Mouse (Mus musculus) gastrocnemius, postnatal 36 days (tissue): ENCODE measurements around the gene BC030867. TPM values are rescaled to one million over a fixed set of nuclear protein-coding genes. Genes with fewer than 3 reads are reported as not detected.

Experiments used
- DNase-seq, 2 experiments: peaks; one replicate each; pipeline ENCODE4 v3.0.0; 2022
- intact Hi-C: fragments of 180-260 bp; cut with DNase I; formaldehyde crosslinking; loops from one replicate; pipeline ENCODE4 v1.15.1; 2025
- total RNA-seq, 2 experiments: library from RNA; stranded (reverse); gene quantifications; 2 replicates each; pipeline ENCODE4 v1.2.3; 2021

Gene BC030867
- total RNA-seq, 2 experiments from 2014 or later = not detected

DNA sequence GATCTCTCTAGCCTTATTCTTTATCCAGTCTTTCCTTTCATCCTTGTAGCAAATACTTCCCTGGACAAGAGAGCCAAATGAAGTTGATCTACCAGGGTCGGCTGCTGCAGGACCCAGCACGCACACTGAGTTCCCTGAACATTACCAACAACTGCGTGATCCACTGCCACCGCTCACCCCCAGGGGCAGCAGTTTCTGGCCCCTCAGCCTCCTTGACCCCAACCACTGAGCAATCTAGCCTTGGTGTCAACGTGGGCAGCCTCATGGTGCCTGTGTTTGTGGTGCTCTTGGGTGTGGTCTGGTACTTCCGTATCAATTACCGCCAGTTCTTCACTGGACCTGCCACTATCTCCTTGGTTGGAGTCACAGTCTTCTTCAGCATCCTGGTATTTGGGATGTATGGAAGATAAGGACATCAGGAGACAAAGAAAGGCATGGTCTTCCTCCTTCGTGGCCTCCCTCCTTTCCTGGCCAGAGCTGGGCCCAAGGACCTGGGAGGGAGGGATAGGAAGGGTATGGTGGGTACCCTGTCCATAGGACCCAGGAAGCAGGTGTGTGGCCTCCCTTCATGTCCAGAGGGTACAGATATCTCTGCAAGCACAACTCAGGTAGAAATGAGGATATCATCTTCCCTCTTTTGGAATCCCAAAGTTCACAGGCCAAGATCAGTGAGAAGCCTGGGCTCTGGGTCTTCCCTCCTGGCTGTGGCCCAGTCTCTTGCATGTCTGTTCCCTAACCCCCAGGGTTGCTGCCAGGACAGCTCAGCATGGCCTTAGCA lies 39.5 kb downstream of the BC030867 start:
- no peak for DNase-seq
- intact Hi-C loops = no loop called here

GRCm38 (mm10) chr11:102288913-102289312 lies 40.2 kb downstream of the BC030867 start:
- DNase-seq = no peak
- intact Hi-C loops = no loop called here

DNA sequence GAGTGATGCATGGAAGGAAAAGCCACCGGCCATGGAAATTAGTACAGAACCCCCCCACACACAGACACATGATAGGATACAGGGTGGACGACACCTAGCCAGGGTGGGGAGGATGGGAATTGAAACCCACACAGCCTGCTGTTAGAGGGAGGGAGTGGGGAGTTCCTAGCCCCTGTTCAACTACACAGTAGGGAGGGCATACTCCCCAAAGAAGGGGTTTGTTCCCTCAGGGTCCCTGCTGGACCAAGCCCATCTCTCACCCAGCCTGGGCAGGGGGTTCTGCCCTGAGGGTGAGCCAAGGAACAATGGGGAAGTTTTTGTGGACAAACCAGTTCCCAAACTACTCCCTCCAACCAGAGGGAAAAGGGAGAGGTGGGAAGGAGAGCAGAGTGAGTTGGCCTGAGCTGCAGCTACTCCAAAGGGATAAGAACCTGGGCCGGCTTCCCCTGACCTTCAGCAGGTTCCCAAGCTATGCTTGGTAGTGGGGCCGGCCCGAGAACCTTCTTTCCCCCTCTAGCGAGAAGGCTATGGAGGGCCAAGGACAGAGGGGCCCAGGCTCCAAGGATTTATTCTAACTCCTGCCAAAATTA lies 40.9 kb downstream of the BC030867 start:
- intact Hi-C loops = no loop called here
- DNase-seq = no peak

DNA sequence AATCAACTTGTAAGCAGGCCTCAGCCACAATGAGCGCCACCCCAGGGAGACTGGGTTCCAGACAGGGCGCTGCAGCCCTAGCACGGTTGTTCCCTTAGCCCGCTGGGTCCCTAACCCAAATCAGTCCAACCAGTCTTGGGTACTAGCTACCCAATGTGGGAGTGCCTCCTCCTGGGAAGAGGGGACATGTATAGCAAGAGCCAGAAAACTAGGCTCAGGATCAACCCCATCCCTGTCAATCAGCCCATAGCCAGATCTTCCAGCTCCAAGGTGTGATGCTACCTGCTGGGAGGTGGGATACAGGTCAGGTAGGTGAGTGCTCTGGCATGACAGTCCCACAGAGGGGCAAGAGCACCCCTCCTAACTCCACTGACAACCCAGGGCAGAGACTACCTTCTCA lies 41.5 kb downstream of the BC030867 start:
- intact Hi-C loops = no loop called here
- no peak for DNase-seq

DNA sequence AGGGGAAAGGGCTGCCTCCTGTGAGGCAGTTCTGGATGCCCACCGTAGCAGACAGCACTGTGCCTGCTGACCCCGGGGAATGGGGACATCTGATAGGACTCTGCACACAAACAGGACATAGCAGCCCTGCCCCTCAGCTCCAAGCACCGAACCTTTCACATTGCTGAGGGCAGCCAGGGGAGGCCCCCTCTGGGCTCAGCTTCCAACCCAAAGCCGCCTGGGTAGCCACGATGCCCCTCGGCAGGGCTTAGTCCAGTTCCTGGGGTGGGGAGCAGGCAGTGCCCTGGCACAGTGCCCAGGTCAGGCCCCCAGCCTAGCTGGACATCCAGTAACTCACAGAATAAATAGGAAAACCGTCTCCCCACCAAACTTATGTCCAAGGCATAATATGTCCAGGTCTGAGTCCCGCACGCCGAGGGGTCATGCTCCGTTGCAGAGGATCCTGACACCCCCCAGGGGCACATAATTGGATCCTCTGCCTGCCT lies 42.4 kb downstream of the BC030867 start:
- no peak for DNase-seq
- intact Hi-C loops = no loop called here

GRCm38 (mm10) chr11:102293971-102294370 lies 45.3 kb downstream of the BC030867 start:
- intact Hi-C loops = no loop called here
- DNase-seq = no peak

GRCm38 (mm10) chr11:102294416-102294815 lies 45.7 kb downstream of the BC030867 start:
- intact Hi-C loops = no loop called here
- no peak for DNase-seq

GRCm38 (mm10) chr11:102294887-102295597 lies 46.4 kb downstream of the BC030867 start:
- intact Hi-C loops = no loop called here
- no peak for DNase-seq

DNA sequence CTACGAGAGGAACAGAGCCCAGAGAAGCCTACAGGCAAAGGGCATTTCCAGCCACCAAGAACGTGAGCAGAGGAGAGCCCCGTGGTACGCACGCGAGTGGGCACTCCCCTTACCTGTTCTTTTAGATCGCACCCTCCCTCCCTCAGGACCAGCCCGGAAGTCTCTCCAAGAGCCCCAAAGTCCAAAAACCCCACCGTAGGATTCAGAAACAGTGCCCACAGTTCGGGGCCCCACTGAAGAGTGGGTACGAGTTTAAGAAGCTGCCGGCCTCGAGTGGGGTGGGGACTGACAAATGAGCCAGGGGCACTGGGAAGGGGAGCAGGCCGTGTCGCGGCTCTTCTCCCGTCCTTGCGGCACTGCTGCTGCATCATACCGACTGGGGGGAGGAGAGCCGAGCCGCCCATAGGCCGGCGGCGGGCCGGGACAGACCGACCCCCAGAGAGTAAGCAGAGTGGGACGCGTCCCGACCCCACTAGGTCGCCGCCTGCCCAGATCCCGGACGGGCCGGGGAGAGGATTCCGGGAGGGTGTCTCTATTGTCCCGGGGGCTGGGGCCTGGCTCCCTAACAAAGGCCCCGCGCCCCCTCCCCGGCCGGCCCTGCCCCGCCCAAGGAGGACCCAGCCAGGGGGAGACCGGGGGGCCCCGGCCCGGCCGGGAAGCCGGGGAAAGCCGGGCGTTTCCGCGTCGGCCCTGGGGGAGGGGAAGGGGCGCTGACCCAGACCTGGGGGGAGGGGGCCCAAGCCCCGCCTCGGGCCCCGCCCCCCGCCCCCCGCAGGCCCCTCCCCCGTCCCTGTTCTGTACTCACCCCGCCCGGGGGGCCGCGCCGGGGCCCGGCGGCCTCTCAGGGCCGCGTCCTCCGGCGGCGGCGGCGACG lies 47.2 kb downstream of the BC030867 start:
- intact Hi-C loops = no loop called here
- DNase-seq = peak in 1 of 2 experiments; percentile 50

- intact Hi-C loops = no loop called here
Measured at GRCm38 (mm10) chr11:102296491-102297472, 48.1 kb downstream of the BC030867 start, which contains the start of gene Atxn7l3. Gene Atxn7l3, minus strand, starts transcription at chr11:102296631.

DNA sequence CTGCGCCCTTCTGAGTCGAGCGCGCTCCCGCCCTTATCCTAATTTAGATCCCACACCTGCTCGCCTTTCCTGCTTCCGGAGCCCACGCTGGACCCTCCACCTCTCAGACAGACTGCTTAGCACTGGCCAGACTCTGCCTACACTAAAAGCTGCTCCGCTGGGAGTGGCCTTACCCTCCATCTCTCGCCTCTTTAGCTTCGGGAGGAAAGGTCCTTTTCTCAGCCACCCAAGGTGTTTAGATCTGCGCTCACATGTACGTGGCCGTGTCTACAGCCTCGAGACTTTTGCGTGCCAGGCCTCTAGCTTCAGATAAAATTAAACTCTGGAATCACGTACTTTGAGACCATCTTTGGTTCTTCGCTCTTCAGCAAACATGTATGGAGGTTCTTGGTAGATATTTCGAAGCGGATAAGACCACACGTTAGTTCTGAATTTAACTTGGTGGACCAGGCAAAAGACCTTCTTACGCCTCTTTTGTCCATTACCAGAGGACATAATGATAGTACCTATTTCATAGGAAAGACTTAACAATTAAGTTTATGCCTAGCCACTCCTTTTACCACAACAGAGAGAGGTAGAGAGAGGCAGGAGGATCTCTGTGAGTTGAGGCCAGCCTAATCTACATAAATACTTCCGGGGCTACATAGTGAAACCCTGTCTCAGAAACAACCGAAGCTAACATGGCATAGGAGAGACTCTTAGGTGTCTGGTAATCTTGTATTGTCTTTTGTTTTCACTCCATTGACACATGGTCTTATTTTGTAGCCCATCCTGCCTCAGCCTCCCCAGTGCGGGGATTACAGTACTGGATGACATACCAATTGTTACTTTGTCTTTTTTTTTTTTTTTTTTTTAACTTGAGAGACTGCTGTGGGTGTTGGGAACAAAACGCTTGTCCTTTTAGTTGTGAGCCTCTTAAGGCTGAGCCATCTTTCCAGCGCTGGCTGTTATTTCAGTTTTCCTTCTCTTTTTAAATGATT lies 49.2 kb downstream of the BC030867 start:
- DNase-seq = no peak
- intact Hi-C loops = no loop called here

More at GRCm38 (mm10) chr11:102296491-102297472, 48.1 kb downstream of the BC030867 start, which contains the start of gene Atxn7l3:
- peak; percentile 93 to 99 for DNase-seq

DNA sequence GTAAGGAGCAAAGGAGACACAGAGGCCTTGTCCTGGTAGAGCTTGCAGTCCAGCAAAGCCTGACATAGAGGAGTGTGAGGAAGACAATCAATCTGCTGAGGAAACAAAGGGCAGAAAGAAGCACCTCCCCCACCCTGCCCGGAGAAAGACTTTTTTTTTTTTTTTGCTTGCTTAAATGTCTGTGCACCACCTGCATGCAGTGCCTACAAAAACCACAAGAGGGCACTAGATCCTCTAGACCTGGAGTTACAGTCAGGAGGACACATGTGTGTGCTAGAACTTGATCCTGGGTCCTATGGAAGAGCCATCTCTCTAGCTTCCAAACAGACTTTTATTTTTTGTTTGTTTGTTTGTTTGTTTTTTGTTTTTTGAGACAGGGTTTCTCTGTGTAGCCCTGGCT lies 51.2 kb downstream of the BC030867 start:
- DNase-seq = no peak
- intact Hi-C loops = no loop called here

- intact Hi-C loops = no loop called here
- DNase-seq = no peak
Measured at GRCm38 (mm10) chr11:102304141-102304540, 55.5 kb downstream of the BC030867 start.

- no peak for DNase-seq
- intact Hi-C loops = no loop called here
Measured at GRCm38 (mm10) chr11:102305359-102305758, 56.7 kb downstream of the BC030867 start.

- intact Hi-C loops = loop anchor here (1.0 kb wide), 1 partner anchor 122 kb away; the partner anchor contains the start of gene Grn
- DNase-seq = no peak
Measured at GRCm38 (mm10) chr11:102308104-102308503, 59.4 kb downstream of the BC030867 start.

DNA sequence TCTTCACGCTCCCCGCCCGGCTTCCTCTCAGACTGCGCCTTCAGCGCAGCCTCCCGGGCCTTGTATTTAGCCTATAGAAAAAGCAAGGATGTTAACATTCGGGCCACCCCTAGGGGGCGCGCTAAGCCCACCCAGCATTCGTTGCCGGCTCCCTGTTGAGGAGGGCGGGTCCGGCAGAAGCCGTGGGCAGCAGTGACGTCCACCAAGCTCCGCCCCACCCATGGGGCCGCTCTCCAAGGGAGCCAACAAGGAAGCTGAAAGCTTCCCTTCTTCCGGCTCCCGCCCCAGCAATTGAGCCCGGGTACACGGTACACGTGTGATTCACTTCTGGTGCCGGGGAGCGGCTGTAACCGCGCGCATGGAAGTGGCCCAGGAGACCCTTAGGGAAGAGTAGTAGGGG lies 60.3 kb downstream of the BC030867 start:
- DNase-seq = peak; percentile 95
- intact Hi-C loops = loop anchor here (1.0 kb wide), 1 partner anchor 121 kb away; the partner anchor contains the start of gene Grn

GRCm38 (mm10) chr11:102309821-102310617 lies 61.3 kb downstream of the BC030867 start:
- DNase-seq = no peak
- intact Hi-C loops = no loop called here
